Mouse (Mus musculus): ENCODE data around the gene Elp4. TPM values are rescaled to one million over a fixed set of nuclear protein-coding genes. Genes with fewer than 3 reads are reported as not detected.

Elp4 gene
- polyA plus RNA-seq, 1 experiment from 2014 or later: 73.5 TPM

- DNase-seq (ENCODE audit: extremely low spot score, low spot score): peak; percentile 79
These were observed 235.8 kb downstream of the Elp4 start, which contains the start of gene Pax6 for GRCm38 (mm10) chr2:105668271-105669270. Gene Pax6 (plus strand): TSS chr2:105668900.

GRCm38 (mm10) chr2:105667626-105667950 is 236.8 kb downstream of the Elp4 start:
- peak; percentile 42 for DNase-seq (ENCODE audit: extremely low spot score, low spot score)
- 1% methylated on average over 11 of the region's 11 CpGs for WGBS
- Histone ChIP-seq H3K27ac (peak overlapping the region; percentile 11; the same call in 1 of the 2 replicates), H3K4me1 (peaks cover 88% of the 10 kb centered on the region), H3K4me3 (peak overlapping the region; percentile 88), H3K27me3 (ENCODE audit: poor library complexity, severe bottlenecking) (peaks cover 100% of the 10 kb centered on the region), H3K36me3 (replicated peaks) (no peaks in the 10 kb centered on the region), H3K9me3 (no peaks in the 10 kb centered on the region)

More at GRCm38 (mm10) chr2:105668271-105669270, 235.8 kb downstream of the Elp4 start, which contains the start of gene Pax6:
- under 1% methylated on average over 44 of the region's 44 CpGs for WGBS
- peaks cover 100% of the 10 kb centered on the region for H3K27me3 ChIP-seq (ENCODE audit: poor library complexity, severe bottlenecking)
- H3K4me1 ChIP-seq: peaks cover 90% of the 10 kb centered on the region
- H3K27ac ChIP-seq: peak within 1 kb of the TSS; percentile 99
- H3K4me3 ChIP-seq: peak within 1 kb of the TSS; percentile 88
- no peaks in the 10 kb centered on the region for H3K36me3 ChIP-seq (replicated peaks)
- no peaks in the 10 kb centered on the region for H3K9me3 ChIP-seq

- Histone ChIP-seq H3K36me3 (replicated peaks) (no peaks in the 10 kb centered on the region), H3K4me1 (peaks cover 88% of the 10 kb centered on the region), H3K4me3 (peak overlapping the region; percentile 88), H3K27me3 (ENCODE audit: poor library complexity, severe bottlenecking) (peaks cover 100% of the 10 kb centered on the region), H3K27ac (peak overlapping the region; percentile 11), H3K9me3 (no peaks in the 10 kb centered on the region)
- WGBS: 1% methylated on average over 41 of the region's 41 CpGs
- DNase-seq (ENCODE audit: extremely low spot score, low spot score): peak; percentile 48
These were observed 237.4 kb downstream of the Elp4 start for GRCm38 (mm10) chr2:105666763-105667625.

GRCm38 (mm10) chr2:105666331-105666730 is 238.0 kb downstream of the Elp4 start:
- Histone ChIP-seq H3K27ac (peak overlapping the region; percentile 11; the same call in 1 of the 2 replicates), H3K4me3 (peak overlapping the region; percentile 88; the same call in 1 of the 2 replicates), H3K9me3 (no peaks in the 10 kb centered on the region), H3K27me3 (ENCODE audit: poor library complexity, severe bottlenecking) (peaks cover 100% of the 10 kb centered on the region), H3K36me3 (replicated peaks) (no peaks in the 10 kb centered on the region), H3K4me1 (peaks cover 88% of the 10 kb centered on the region)
- no peak for DNase-seq (ENCODE audit: extremely low spot score, low spot score)
- 6% methylated on average over 6 of the region's 6 CpGs for WGBS

GRCm38 (mm10) chr2:105665491-105666250 is 238.7 kb downstream of the Elp4 start:
- WGBS: 19% methylated on average over 5 of the region's 5 CpGs
- Histone ChIP-seq H3K9me3 (no peaks in the 10 kb centered on the region), H3K36me3 (replicated peaks) (no peaks in the 10 kb centered on the region), H3K27me3 (ENCODE audit: poor library complexity, severe bottlenecking) (peaks cover 100% of the 10 kb centered on the region), H3K4me1 (peaks cover 88% of the 10 kb centered on the region), H3K27ac (no peak overlapping the region), H3K4me3 (no peak overlapping the region)
- no peak for DNase-seq (ENCODE audit: extremely low spot score, low spot score)

- peaks cover 88% of the 10 kb centered on the region for H3K4me1 ChIP-seq
- 8% methylated on average over 5 of the region's 5 CpGs for WGBS
These were observed 239.4 kb downstream of the Elp4 start for GRCm38 (mm10) chr2:105664996-105665395.

GRCm38 (mm10) chr2:105663101-105663511 is 241.3 kb downstream of the Elp4 start:
- 7% methylated on average over 10 of the region's 10 CpGs for WGBS
- H3K36me3 ChIP-seq (replicated peaks): no peaks in the 10 kb centered on the region
- H3K27me3 ChIP-seq (ENCODE audit: poor library complexity, severe bottlenecking): peaks cover 100% of the 10 kb centered on the region
- peak overlapping the region; percentile 16 for H3K4me3 ChIP-seq
- DNase-seq (ENCODE audit: extremely low spot score, low spot score): peak; percentile 25
- H3K4me1 ChIP-seq: peaks cover 81% of the 10 kb centered on the region
- no peaks in the 10 kb centered on the region for H3K9me3 ChIP-seq
- peak overlapping the region; percentile 35; the same call in 1 of the 2 replicates for H3K27ac ChIP-seq

More at GRCm38 (mm10) chr2:105664996-105665395, 239.4 kb downstream of the Elp4 start:
- no peaks in the 10 kb centered on the region for H3K9me3 ChIP-seq
- peaks cover 100% of the 10 kb centered on the region for H3K27me3 ChIP-seq (ENCODE audit: poor library complexity, severe bottlenecking)
- no peak overlapping the region for H3K4me3 ChIP-seq
- no peaks in the 10 kb centered on the region for H3K36me3 ChIP-seq (replicated peaks)
- DNase-seq (ENCODE audit: extremely low spot score, low spot score): no peak
- no peak overlapping the region for H3K27ac ChIP-seq

- DNase-seq (ENCODE audit: extremely low spot score, low spot score): no peak
- Histone ChIP-seq H3K4me3 (peak overlapping the region; percentile 16; the same call in 1 of the 2 replicates), H3K9me3 (no peaks in the 10 kb centered on the region), H3K36me3 (replicated peaks) (no peaks in the 10 kb centered on the region), H3K27ac (0 out of 2 replicates have a peak overlapping the region, but pooled peaks have one; percentile 76), H3K27me3 (ENCODE audit: poor library complexity, severe bottlenecking) (peaks cover 100% of the 10 kb centered on the region), H3K4me1 (peaks cover 76% of the 10 kb centered on the region)
- WGBS: 1% methylated on average over 7 of the region's 7 CpGs
These were observed 241.8 kb downstream of the Elp4 start for GRCm38 (mm10) chr2:105662606-105663005.

- Histone ChIP-seq H3K27ac (peak overlapping the region; percentile 76; the same call in 1 of the 2 replicates), H3K9me3 (no peaks in the 10 kb centered on the region), H3K4me1 (peaks cover 71% of the 10 kb centered on the region), H3K4me3 (peak overlapping the region; percentile 47; the same call in 1 of the 2 replicates), H3K36me3 (replicated peaks) (no peaks in the 10 kb centered on the region), H3K27me3 (ENCODE audit: poor library complexity, severe bottlenecking) (peaks cover 100% of the 10 kb centered on the region)
- peak; percentile 35 for DNase-seq (ENCODE audit: extremely low spot score, low spot score)
- 2% methylated on average over 16 of the region's 16 CpGs for WGBS
These were observed 242.2 kb downstream of the Elp4 start for GRCm38 (mm10) chr2:105662121-105662520.

- H3K4me1 ChIP-seq: peaks cover 66% of the 10 kb centered on the region
- no peaks in the 10 kb centered on the region for H3K9me3 ChIP-seq
- under 1% methylated on average over 18 of the region's 18 CpGs for WGBS
- H3K27me3 ChIP-seq (ENCODE audit: poor library complexity, severe bottlenecking): peaks cover 100% of the 10 kb centered on the region
- peak overlapping the region; percentile 47 for H3K4me3 ChIP-seq
- peak overlapping the region; percentile 76 for H3K27ac ChIP-seq
- DNase-seq (ENCODE audit: extremely low spot score, low spot score): peak; percentile 53
- H3K36me3 ChIP-seq (replicated peaks): no peaks in the 10 kb centered on the region
These were observed 242.7 kb downstream of the Elp4 start for GRCm38 (mm10) chr2:105661623-105662066.

- 2% methylated on average over 26 of the region's 26 CpGs for WGBS
These were observed 243.3 kb downstream of the Elp4 start for GRCm38 (mm10) chr2:105660874-105661622.

More at GRCm38 (mm10) chr2:105660874-105661622, 243.3 kb downstream of the Elp4 start:
- peak overlapping the region; percentile 47 for H3K4me3 ChIP-seq
- no peaks in the 10 kb centered on the region for H3K9me3 ChIP-seq
- H3K4me1 ChIP-seq: peaks cover 60% of the 10 kb centered on the region
- peak overlapping the region; percentile 77 for H3K27ac ChIP-seq
- H3K36me3 ChIP-seq (replicated peaks): no peaks in the 10 kb centered on the region
- peak; percentile 46 for DNase-seq (ENCODE audit: extremely low spot score, low spot score)
- peaks cover 100% of the 10 kb centered on the region for H3K27me3 ChIP-seq (ENCODE audit: poor library complexity, severe bottlenecking)
